Mouse (Mus musculus): Measurements from ENCODE around the gene Nme3. TPM values are rescaled to one million over a fixed set of nuclear protein-coding genes. Genes with fewer than 3 reads are reported as not detected.
A peak's percentile ranks its signal among the peaks of the same experiment; 100 is the strongest.
"Not testable (repeated sequence)": the region's sequence is repeated elsewhere in the genome, so short reads cannot be mapped to it uniquely, and the experiment has no call there.

Nme3 gene
- polyA plus RNA-seq, 1 experiment from 2014 or later, result 105 TPM

GRCm38 (mm10) chr17:24913984-24914383 lies 17.7 kb downstream of the Nme3 start:
- Histone ChIP-seq H3K4me3 (replicated peaks) (no peak overlapping the region), H3K9ac (replicated peaks) (no peak overlapping the region), H3K4me1 (no peaks in the 10 kb centered on the region), H3K36me3 (peaks cover 96% of the 10 kb centered on the region), H3K9me3 (replicated peaks) (no peaks in the 10 kb centered on the region), H3K27me3 (replicated peaks) (no peaks in the 10 kb centered on the region), H3K27ac (replicated peaks) (no peak overlapping the region), H3K4me2 (no peak overlapping the region)
- no peak for ATAC-seq (ENCODE audit: low FRiP score)

- H3K9ac ChIP-seq (replicated peaks), result no peak overlapping the region
- H3K9me3 ChIP-seq (replicated peaks), result no peaks in the 10 kb centered on the region
- H3K4me3 ChIP-seq (replicated peaks), result no peak overlapping the region
- peaks cover 90% of the 10 kb centered on the region for H3K36me3 ChIP-seq
- H3K27me3 ChIP-seq (replicated peaks), result no peaks in the 10 kb centered on the region
- WGBS, result 95% methylated on average over 1 of the region's 1 CpGs
- H3K27ac ChIP-seq (replicated peaks), result no peak overlapping the region
- H3K4me1 ChIP-seq, result no peaks in the 10 kb centered on the region
- no peak overlapping the region for H3K4me2 ChIP-seq
- no peak for ATAC-seq (ENCODE audit: low FRiP score)
Measured at GRCm38 (mm10) chr17:24923246-24923645, 26.9 kb downstream of the Nme3 start.

DNA sequence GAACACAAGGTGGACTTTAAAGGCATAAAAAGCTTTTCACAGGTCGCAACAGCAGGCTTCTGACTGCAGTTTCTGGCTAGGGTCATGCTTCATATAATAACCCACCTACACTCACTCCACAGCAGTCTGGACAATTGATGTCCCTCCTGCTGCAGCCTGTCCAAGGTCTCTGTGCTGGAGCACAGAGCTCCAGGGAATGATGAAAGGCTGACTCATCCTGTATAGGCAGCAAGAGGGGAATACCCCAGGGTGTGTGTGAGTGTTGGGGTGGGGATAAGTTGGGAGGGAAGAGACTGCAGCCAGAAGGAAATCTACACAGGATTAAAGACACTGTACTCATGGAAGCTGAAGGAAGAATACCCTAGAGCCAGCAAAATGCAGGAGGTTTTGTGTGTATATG lies 33.2 kb downstream of the Nme3 start:
- no peak overlapping the region for H3K27ac ChIP-seq (replicated peaks)
- no peaks in the 10 kb centered on the region for H3K27me3 ChIP-seq (replicated peaks)
- no peak overlapping the region for H3K4me2 ChIP-seq
- WGBS, result 91% methylated on average over 1 of the region's 1 CpGs
- H3K9ac ChIP-seq (replicated peaks), result no peak overlapping the region
- H3K4me1 ChIP-seq, result peaks cover 17% of the 10 kb centered on the region
- no peak for ATAC-seq (ENCODE audit: low FRiP score)
- H3K9me3 ChIP-seq (replicated peaks), result no peaks in the 10 kb centered on the region
- no peak overlapping the region for H3K4me3 ChIP-seq (replicated peaks)
- peaks cover 50% of the 10 kb centered on the region for H3K36me3 ChIP-seq

GRCm38 (mm10) chr17:24932431-24932830 lies 36.1 kb downstream of the Nme3 start:
- WGBS, result 96% methylated on average over 4 of the region's 4 CpGs
- H3K27me3 ChIP-seq (replicated peaks), result no peaks in the 10 kb centered on the region

GRCm38 (mm10) chr17:24933163-24933562 lies 36.9 kb downstream of the Nme3 start:
- Histone ChIP-seq H3K4me2 (no peak overlapping the region), H3K4me3 (replicated peaks) (no peak overlapping the region), H3K27ac (replicated peaks) (no peak overlapping the region), H3K4me1 (peaks cover 34% of the 10 kb centered on the region), H3K9ac (replicated peaks) (no peak overlapping the region), H3K27me3 (replicated peaks) (no peaks in the 10 kb centered on the region), H3K9me3 (replicated peaks) (no peaks in the 10 kb centered on the region), H3K36me3 (peaks cover 23% of the 10 kb centered on the region; the same call in 1 of the 2 replicates)
- WGBS, result 82% methylated on average over 4 of the region's 4 CpGs
- ATAC-seq (ENCODE audit: low FRiP score), result no peak

More at GRCm38 (mm10) chr17:24932431-24932830, 36.1 kb downstream of the Nme3 start:
- Histone ChIP-seq H3K4me1 (peaks cover 34% of the 10 kb centered on the region), H3K36me3 (peaks cover 26% of the 10 kb centered on the region), H3K9ac (replicated peaks) (no peak overlapping the region), H3K4me3 (replicated peaks) (no peak overlapping the region), H3K4me2 (no peak overlapping the region), H3K9me3 (replicated peaks) (no peaks in the 10 kb centered on the region), H3K27ac (replicated peaks) (no peak overlapping the region)
- ATAC-seq (ENCODE audit: low FRiP score), result no peak

- H3K4me3 ChIP-seq (replicated peaks), result peak overlapping the region; percentile 99
- H3K4me2 ChIP-seq, result peak overlapping the region; percentile 71
- H3K36me3 ChIP-seq, result peaks cover 14% of the 10 kb centered on the region; the same call in 1 of the 2 replicates
- no peaks in the 10 kb centered on the region for H3K27me3 ChIP-seq (replicated peaks)
- H3K9ac ChIP-seq (replicated peaks), result peak overlapping the region; percentile 97
- peaks cover 34% of the 10 kb centered on the region for H3K4me1 ChIP-seq
- H3K9me3 ChIP-seq (replicated peaks), result no peaks in the 10 kb centered on the region
- 85% methylated on average over 4 of the region's 4 CpGs for WGBS
- ATAC-seq (ENCODE audit: low FRiP score), result no peak
- no peak overlapping the region for H3K27ac ChIP-seq (replicated peaks)
Measured at GRCm38 (mm10) chr17:24934926-24935325, 38.6 kb downstream of the Nme3 start.

GRCm38 (mm10) chr17:24935666-24936065 lies 39.4 kb downstream of the Nme3 start:
- Histone ChIP-seq H3K4me3 (replicated peaks) (peak overlapping the region; percentile 99), H3K4me1 (peaks cover 34% of the 10 kb centered on the region), H3K27me3 (replicated peaks) (no peaks in the 10 kb centered on the region), H3K9ac (replicated peaks) (peak overlapping the region; percentile 97), H3K9me3 (replicated peaks) (no peaks in the 10 kb centered on the region), H3K36me3 (peaks cover 14% of the 10 kb centered on the region; the same call in 1 of the 2 replicates), H3K27ac (replicated peaks) (no peak overlapping the region), H3K4me2 (peak overlapping the region; percentile 71)
- ATAC-seq (ENCODE audit: low FRiP score), result no peak

GRCm38 (mm10) chr17:24936259-24937237 lies 40.2 kb downstream of the Nme3 start, which contains the start of gene Mapk8ip3:
Mapk8ip3 (minus strand) TSS chr17:24936977.
- Histone ChIP-seq H3K4me2 (peak within 1 kb of the TSS; percentile 71), H3K4me3 (replicated peaks) (peak within 1 kb of the TSS; percentile 99), H3K9me3 (replicated peaks) (no peaks in the 10 kb centered on the region), H3K4me1 (peaks cover 34% of the 10 kb centered on the region), H3K27ac (replicated peaks) (peak within 1 kb of the TSS; percentile 93), H3K36me3 (peaks cover 10% of the 10 kb centered on the region; the same call in 1 of the 2 replicates), H3K9ac (replicated peaks) (peak within 1 kb of the TSS; percentile 97), H3K27me3 (replicated peaks) (no peaks in the 10 kb centered on the region)
- peak; percentile 99 for ATAC-seq (ENCODE audit: low FRiP score)
- under 1% methylated on average over 77 of the region's 78 CpGs for WGBS

DNA sequence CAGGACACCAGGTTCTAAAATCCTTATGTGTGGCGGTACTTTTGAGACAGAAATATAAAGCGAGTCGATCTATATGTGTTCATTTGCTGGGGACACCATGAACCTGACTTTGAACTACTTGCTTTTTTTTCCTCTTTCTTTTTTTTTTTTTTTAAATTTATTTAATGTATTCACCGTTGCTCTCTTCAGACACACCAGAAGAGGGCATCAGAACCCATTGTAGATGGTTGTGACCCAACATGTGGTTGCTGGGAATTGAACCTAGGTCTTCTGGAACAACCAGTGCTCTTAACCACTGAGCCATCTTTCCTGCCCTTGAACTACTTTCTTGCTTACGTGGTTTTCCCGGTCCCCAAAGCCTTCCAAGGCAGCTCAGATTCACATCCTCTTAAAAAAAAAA lies 41.0 kb downstream of the Nme3 start:
- H3K9me3 ChIP-seq (replicated peaks), result no peaks in the 10 kb centered on the region
- no peak for ATAC-seq (ENCODE audit: low FRiP score)
- peaks cover 34% of the 10 kb centered on the region for H3K4me1 ChIP-seq
- 50% methylated on average over 6 of the region's 6 CpGs for WGBS
- peak overlapping the region; percentile 58 for H3K9ac ChIP-seq (replicated peaks)
- peak overlapping the region; percentile 93 for H3K27ac ChIP-seq (replicated peaks)
- H3K4me2 ChIP-seq, result peak overlapping the region; percentile 71
- H3K27me3 ChIP-seq (replicated peaks), result no peaks in the 10 kb centered on the region
- peaks cover 10% of the 10 kb centered on the region; the same call in 1 of the 2 replicates for H3K36me3 ChIP-seq
- peak overlapping the region; percentile 99 for H3K4me3 ChIP-seq (replicated peaks)

DNA sequence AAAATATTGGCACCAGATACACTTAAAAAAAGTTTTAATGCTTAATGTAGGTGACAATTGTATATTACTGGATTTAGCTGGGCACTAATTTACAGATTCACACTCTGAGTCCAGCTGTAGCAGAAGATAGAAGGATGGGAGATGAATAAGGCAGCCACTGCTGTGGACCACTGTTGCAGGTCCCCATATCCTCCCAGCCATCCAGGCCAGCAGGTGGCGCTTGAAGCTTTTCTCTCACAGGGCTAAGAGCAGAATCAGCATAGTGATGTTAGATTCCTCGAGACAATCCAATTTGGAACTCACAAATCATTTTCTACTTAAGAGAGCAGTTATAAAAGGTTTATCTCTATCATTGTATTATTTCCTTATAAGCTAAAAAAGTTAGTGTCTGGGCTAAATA lies 46.2 kb downstream of the Nme3 start:
- peak; percentile 82; the same call in 1 of the 2 replicates for ATAC-seq (ENCODE audit: low FRiP score)
- 17% methylated on average over 2 of the region's 2 CpGs for WGBS
- not testable (repeated sequence) for H3K9ac ChIP-seq (replicated peaks)

GRCm38 (mm10) chr17:24943036-24943435 lies 46.7 kb downstream of the Nme3 start:
- Histone ChIP-seq H3K4me3 (replicated peaks) (no peak overlapping the region), H3K27ac (replicated peaks) (no peak overlapping the region), H3K27me3 (replicated peaks) (no peaks in the 10 kb centered on the region), H3K4me2 (no peak overlapping the region), H3K9ac (replicated peaks) (no peak overlapping the region), H3K36me3 (peaks cover 48% of the 10 kb centered on the region), H3K4me1 (no peaks in the 10 kb centered on the region), H3K9me3 (replicated peaks) (no peaks in the 10 kb centered on the region)
- no peak for ATAC-seq (ENCODE audit: low FRiP score)
- 81% methylated on average over 7 of the region's 7 CpGs for WGBS

More for the DNA sequence above, 46.2 kb downstream of the Nme3 start:
- peaks cover 42% of the 10 kb centered on the region for H3K36me3 ChIP-seq
- H3K4me2 ChIP-seq; H3K27ac ChIP-seq (replicated peaks); H3K4me3 ChIP-seq (replicated peaks); H3K27me3 ChIP-seq (replicated peaks); H3K4me1 ChIP-seq; H3K9me3 ChIP-seq (replicated peaks): not testable (repeated sequence)

DNA sequence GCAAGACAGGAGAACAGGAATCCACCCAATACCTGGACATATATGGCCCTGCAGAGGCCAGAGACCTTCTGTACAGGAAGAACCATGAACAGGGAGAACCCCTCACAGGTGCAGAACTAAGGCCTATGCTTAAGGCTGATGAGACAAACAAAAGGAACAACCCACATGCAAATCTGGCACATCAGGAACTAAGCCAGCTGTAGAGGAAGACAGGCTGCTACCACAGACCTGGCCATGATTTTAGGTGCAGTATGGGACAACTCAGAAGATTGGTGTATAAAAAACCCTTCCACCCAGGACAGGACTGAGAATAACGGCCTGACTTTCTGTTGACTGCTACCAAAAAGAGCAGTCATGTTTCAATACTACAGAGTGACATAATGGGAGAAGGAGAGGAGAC lies 47.3 kb downstream of the Nme3 start:
- not testable (repeated sequence) for H3K4me2 ChIP-seq; H3K27me3 ChIP-seq (replicated peaks); H3K9me3 ChIP-seq (replicated peaks); ATAC-seq (ENCODE audit: low FRiP score); H3K4me3 ChIP-seq (replicated peaks); H3K4me1 ChIP-seq; H3K9ac ChIP-seq (replicated peaks); H3K27ac ChIP-seq (replicated peaks)
- 94% methylated on average over 1 of the region's 1 CpGs for WGBS
- H3K36me3 ChIP-seq, result peaks cover 53% of the 10 kb centered on the region

All from neural tube, embryonic 15.5 days (tissue).